Mouse (Mus musculus) layer of hippocampus, adult 18-20 months (tissue): ENCODE measurements around the gene Anxa3. TPM values are rescaled to one million over a fixed set of nuclear protein-coding genes. Genes with fewer than 3 reads are reported as not detected.

Source experiments
- DNase-seq, 2 experiments: peaks; one replicate each; pipeline ENCODE4 v3.0.0; 2022; ENCODE audit warnings: low spot score in 2 of 2
- total RNA-seq, 2 experiments: library from RNA; stranded (reverse); gene quantifications; 2 replicates each; pipeline ENCODE4 v1.2.3; 2021

Anxa3 gene
- total RNA-seq, 2 experiments from 2014 or later = 12.0 to 13.5 TPM

- no peak for DNase-seq
Measured at GRCm38 (mm10) chr5:96834338-96834737, 41.2 kb downstream of the Anxa3 start.

GRCm38 (mm10) chr5:96847986-96848385 is 54.8 kb downstream of the Anxa3 start:
- no peak for DNase-seq

- DNase-seq = no peak
Measured at GRCm38 (mm10) chr5:96848386-96848785, 55.2 kb downstream of the Anxa3 start.

GRCm38 (mm10) chr5:96849232-96849631 is 56.1 kb downstream of the Anxa3 start:
- DNase-seq = no peak

GRCm38 (mm10) chr5:96853451-96853850 is 60.3 kb downstream of the Anxa3 start:
- no peak for DNase-seq

GRCm38 (mm10) chr5:96854350-96854749 is 61.2 kb downstream of the Anxa3 start:
- DNase-seq = peak in 1 of 2 experiments; percentile 9

- no peak for DNase-seq
Measured at GRCm38 (mm10) chr5:96859938-96860337, 66.8 kb downstream of the Anxa3 start.

- no peak for DNase-seq
Measured at GRCm38 (mm10) chr5:96867171-96867570, 74.0 kb downstream of the Anxa3 start.

- no peak for DNase-seq
Measured at GRCm38 (mm10) chr5:96868893-96869292, 75.8 kb downstream of the Anxa3 start.

GRCm38 (mm10) chr5:96870996-96871395 is 77.9 kb downstream of the Anxa3 start:
- no peak for DNase-seq

GRCm38 (mm10) chr5:96878178-96878577 is 85.0 kb downstream of the Anxa3 start:
- DNase-seq = no peak

- DNase-seq = no peak
Measured at GRCm38 (mm10) chr5:96878851-96879540, 85.9 kb downstream of the Anxa3 start.

- peak in 1 of 2 experiments; percentile 42 for DNase-seq
Measured at GRCm38 (mm10) chr5:96880231-96880630, 87.1 kb downstream of the Anxa3 start.

- DNase-seq = no peak
Measured at GRCm38 (mm10) chr5:96881118-96881517, 88.0 kb downstream of the Anxa3 start.

- no peak for DNase-seq
Measured at GRCm38 (mm10) chr5:96881613-96882012, 88.5 kb downstream of the Anxa3 start.

GRCm38 (mm10) chr5:96885202-96885601 is 92.1 kb downstream of the Anxa3 start:
- no peak for DNase-seq

- no peak for DNase-seq
Measured at GRCm38 (mm10) chr5:96888396-96888795, 95.3 kb downstream of the Anxa3 start.

- DNase-seq = peak in 1 of 2 experiments; percentile 44
Measured at GRCm38 (mm10) chr5:96890367-96890766, 97.2 kb downstream of the Anxa3 start.

Other genes with a start within 250 kb of the Anxa3 start
- gene Bmp2k, start 204.3 kb downstream of the Anxa3 start, total RNA-seq = 10 to 100 TPM; 13.5 to 14.1 TPM